Mouse (Mus musculus): ENCODE data around the gene Urah. TPM values are rescaled to one million over a fixed set of nuclear protein-coding genes. Genes with fewer than 3 reads are reported as not detected.

The Urah gene
- polyA plus RNA-seq, 1 experiment = 0.62 TPM

DNA sequence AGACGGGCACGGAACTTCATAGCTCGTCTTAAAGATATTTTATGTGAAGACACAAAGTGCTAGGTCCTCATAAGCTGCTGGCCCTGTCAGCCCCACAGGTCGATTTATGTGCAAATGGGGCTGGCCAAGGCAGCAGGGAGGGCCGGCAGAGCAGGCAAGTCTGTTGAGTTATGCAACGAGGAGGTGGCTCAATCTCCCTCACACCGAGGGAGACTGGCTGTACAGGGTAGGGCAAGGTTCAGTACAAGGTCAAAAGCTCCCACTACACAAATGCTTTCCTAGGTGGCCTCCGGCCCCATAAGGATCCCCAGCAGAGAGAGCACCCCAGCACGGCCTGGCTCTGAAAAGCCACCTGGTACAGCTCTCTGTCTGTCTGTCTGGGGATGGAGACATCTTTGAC, 18.6 kb downstream of the Urah start:
- Histone ChIP-seq H3K27ac (ENCODE audit: insufficient read depth, low read length) (no peak overlapping the region), H3K4me3 (replicated peaks; ENCODE audit: insufficient read depth, low read depth, low read length) (no peak overlapping the region), H3K27me3 (ENCODE audit: control insufficient read depth, insufficient read depth, low read length) (no peaks in the 10 kb centered on the region), H3K4me1 (ENCODE audit: control insufficient read depth, insufficient read depth, low read length) (peaks cover 6% of the 10 kb centered on the region)
- WGBS = 85% methylated on average over 9 of the region's 9 CpGs
- TF ChIP-seq POLR2A (IDR thresholded peaks at IDR 0.05; ENCODE audit: borderline replicate concordance, insufficient read depth, low read length) = no peak
- no peak for TF ChIP-seq CTCF (IDR thresholded peaks at IDR 0.05; ENCODE audit: borderline replicate concordance, insufficient read depth, low read depth, low read length)
- DNase-seq = no peak

DNA sequence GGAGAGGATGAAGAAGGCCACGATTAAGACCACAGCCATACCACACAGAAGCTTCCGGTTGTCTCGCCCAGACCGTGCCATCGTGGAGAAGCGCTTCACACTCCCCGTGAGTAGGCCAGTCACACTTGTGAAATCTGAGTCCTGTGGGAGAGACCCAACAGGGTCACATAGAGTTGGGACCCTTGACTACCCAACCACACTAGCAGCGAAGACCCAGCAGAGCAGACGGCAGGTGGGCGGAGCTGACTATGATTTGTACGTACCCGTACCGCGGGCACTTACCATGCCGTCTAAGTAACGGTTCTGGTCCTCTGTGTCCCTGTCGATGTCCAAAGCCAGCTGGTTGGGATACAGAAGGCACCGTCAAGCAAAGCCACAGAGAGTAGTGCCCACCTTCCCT, 19.7 kb downstream of the Urah start:
- 93% methylated on average over 18 of the region's 18 CpGs for WGBS
- TF ChIP-seq CTCF (IDR thresholded peaks at IDR 0.05; ENCODE audit: borderline replicate concordance, insufficient read depth, low read depth, low read length) (no peak), POLR2A (IDR thresholded peaks at IDR 0.05; ENCODE audit: borderline replicate concordance, insufficient read depth, low read length) (no peak)

DNA sequence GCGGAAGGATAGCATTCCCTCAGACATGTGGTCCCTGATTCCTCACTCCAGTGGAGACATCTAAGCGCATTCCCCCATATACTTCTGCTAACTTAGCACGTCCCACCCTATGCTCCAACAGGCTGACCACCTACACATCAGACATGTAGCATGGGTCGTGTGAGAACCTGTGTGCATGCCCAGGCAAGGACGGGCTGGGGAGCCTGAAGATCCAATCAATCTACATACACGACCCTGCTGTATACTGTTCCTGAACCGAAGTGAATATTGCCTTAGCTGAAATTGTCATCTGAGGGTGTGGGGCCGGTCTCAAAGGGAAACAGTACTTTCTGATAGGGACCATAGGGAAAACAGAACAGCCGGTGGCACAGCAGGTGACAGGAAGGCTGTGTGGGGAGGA, 20.4 kb downstream of the Urah start:
- WGBS = 65% methylated on average over 9 of the region's 9 CpGs
- no peak for TF ChIP-seq CTCF (IDR thresholded peaks at IDR 0.05; ENCODE audit: borderline replicate concordance, insufficient read depth, low read depth, low read length)
- no peak for TF ChIP-seq POLR2A (IDR thresholded peaks at IDR 0.05; ENCODE audit: borderline replicate concordance, insufficient read depth, low read length)
- Histone ChIP-seq H3K27me3 (ENCODE audit: control insufficient read depth, insufficient read depth, low read length) (no peaks in the 10 kb centered on the region), H3K4me3 (replicated peaks; ENCODE audit: insufficient read depth, low read depth, low read length) (peak overlapping the region; percentile 86), H3K4me1 (ENCODE audit: control insufficient read depth, insufficient read depth, low read length) (peaks cover 17% of the 10 kb centered on the region), H3K27ac (ENCODE audit: insufficient read depth, low read length) (no peak overlapping the region)
- no peak for DNase-seq

More for the DNA sequence above, 19.7 kb downstream of the Urah start:
- H3K27me3 ChIP-seq (ENCODE audit: control insufficient read depth, insufficient read depth, low read length) = no peaks in the 10 kb centered on the region
- DNase-seq = no peak
- no peak overlapping the region for H3K27ac ChIP-seq (ENCODE audit: insufficient read depth, low read length)
- peaks cover 17% of the 10 kb centered on the region for H3K4me1 ChIP-seq (ENCODE audit: control insufficient read depth, insufficient read depth, low read length)
- H3K4me3 ChIP-seq (replicated peaks; ENCODE audit: insufficient read depth, low read depth, low read length) = no peak overlapping the region

DNA sequence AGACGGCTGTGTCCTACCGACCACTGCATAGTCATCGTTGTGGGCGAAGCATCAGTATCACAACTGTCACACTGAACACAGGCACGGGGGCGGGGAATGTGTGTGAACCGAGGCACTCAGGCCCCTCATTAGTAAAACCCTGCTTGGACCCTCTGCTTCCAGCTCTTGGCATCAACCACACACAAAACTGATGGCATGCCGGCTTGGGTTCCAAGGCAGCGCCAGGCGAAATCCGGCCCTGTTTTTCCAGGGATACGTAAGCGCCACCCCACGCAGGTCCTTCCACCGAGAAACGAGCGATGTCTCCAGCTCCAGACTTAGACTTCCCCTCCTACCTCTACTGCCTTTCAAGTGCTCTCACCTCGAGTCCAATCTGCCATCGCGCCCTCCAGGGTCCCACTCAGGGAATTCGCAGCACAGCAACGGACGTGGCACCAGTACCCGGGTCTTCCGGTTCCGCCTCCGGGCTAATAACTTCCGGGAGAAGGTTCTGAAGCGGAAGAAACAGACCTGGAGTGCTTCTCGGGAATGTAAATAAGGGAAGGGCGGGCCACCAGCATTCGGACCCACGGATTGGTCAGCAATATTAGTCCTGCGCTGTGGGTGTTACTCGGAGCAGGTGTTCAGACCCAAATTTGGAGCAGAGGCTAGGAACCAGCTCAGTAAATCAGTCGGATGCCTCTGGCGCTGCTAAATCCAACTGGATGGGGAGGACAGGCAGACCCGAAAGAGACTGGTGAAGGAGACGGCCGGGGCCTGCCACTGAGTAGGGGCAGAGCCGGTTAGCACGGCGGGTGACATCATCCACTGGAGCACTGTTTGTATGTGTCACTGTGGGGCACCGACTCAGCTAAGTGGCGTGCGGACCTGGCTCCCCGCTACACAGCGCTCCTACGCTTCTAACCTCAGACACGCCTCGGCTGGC, 21.3 kb downstream of the Urah start, which contains the start of gene Gm45785:
TSS of gene Gm45785 (minus strand) at position 472 of the 925 bp plus-strand sequence.
- under 1% methylated on average over 51 of the region's 51 CpGs for WGBS
- H3K27ac ChIP-seq (ENCODE audit: insufficient read depth, low read length) = peak within 1 kb of the TSS; percentile 82
- H3K27me3 ChIP-seq (ENCODE audit: control insufficient read depth, insufficient read depth, low read length) = no peaks in the 10 kb centered on the region
- DNase-seq = peak; percentile 85 to 92
- peak within 1 kb of the TSS; percentile 86 for H3K4me3 ChIP-seq (replicated peaks; ENCODE audit: insufficient read depth, low read depth, low read length)
- TF ChIP-seq CTCF (IDR thresholded peaks at IDR 0.05; ENCODE audit: borderline replicate concordance, insufficient read depth, low read depth, low read length) = no peak
- peak; percentile 71; the same call in 1 of the 2 replicates for TF ChIP-seq POLR2A (IDR thresholded peaks at IDR 0.05; ENCODE audit: borderline replicate concordance, insufficient read depth, low read length)
- peaks cover 22% of the 10 kb centered on the region for H3K4me1 ChIP-seq (ENCODE audit: control insufficient read depth, insufficient read depth, low read length)

DNA sequence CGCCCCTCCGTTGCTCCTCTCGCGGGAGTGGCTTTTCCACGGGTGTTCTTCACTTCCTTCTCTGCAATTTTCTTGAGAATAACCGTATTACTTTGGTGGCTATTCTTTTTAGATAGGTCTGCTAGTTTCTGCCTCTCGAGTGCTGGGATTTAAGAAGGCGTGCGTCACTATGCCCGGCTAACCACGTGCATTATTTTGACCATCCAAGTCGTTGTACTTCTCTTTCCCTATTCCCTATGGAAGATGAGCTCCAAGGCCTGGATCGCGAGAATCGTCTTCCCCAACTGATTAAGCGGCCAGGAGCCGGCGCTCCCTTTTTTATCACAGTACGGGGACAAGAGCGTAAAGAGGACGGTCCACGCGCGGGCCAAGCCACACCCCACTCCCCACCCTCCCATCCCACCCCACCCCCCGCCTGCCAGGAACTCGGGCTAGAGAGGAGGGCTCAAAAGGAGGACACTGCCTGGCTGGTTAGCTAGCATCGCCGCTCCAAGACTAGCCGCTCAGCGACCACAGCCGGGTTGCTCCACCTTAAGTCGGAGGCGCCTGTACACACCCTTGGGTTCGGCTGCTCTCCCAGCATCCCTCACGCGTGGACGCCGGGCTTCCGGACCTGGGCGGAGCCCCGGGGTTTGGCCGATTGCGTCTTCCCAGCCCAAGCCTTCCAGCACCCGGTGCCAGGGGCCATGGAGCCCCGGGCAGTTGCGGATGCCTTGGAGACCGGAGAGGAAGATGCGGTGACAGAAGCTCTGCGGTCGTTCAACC, 22.1 kb downstream of the Urah start, which contains the start of gene Ric8a:
TSS of gene Ric8a (plus strand) at position 173 of the 765 bp plus-strand sequence.
- TF ChIP-seq POLR2A (IDR thresholded peaks at IDR 0.05; ENCODE audit: borderline replicate concordance, insufficient read depth, low read length) (peak; percentile 68; the same call in 1 of the 2 replicates), CTCF (IDR thresholded peaks at IDR 0.05; ENCODE audit: borderline replicate concordance, insufficient read depth, low read depth, low read length) (no peak)
- peak; percentile 90 for DNase-seq
- no peaks in the 10 kb centered on the region for H3K27me3 ChIP-seq (ENCODE audit: control insufficient read depth, insufficient read depth, low read length)
- peaks cover 28% of the 10 kb centered on the region for H3K4me1 ChIP-seq (ENCODE audit: control insufficient read depth, insufficient read depth, low read length)
- peak within 1 kb of the TSS; percentile 82 for H3K27ac ChIP-seq (ENCODE audit: insufficient read depth, low read length)
- H3K4me3 ChIP-seq (replicated peaks; ENCODE audit: insufficient read depth, low read depth, low read length) = peak within 1 kb of the TSS; percentile 86
- WGBS = under 1% methylated on average over 50 of the region's 50 CpGs

DNA sequence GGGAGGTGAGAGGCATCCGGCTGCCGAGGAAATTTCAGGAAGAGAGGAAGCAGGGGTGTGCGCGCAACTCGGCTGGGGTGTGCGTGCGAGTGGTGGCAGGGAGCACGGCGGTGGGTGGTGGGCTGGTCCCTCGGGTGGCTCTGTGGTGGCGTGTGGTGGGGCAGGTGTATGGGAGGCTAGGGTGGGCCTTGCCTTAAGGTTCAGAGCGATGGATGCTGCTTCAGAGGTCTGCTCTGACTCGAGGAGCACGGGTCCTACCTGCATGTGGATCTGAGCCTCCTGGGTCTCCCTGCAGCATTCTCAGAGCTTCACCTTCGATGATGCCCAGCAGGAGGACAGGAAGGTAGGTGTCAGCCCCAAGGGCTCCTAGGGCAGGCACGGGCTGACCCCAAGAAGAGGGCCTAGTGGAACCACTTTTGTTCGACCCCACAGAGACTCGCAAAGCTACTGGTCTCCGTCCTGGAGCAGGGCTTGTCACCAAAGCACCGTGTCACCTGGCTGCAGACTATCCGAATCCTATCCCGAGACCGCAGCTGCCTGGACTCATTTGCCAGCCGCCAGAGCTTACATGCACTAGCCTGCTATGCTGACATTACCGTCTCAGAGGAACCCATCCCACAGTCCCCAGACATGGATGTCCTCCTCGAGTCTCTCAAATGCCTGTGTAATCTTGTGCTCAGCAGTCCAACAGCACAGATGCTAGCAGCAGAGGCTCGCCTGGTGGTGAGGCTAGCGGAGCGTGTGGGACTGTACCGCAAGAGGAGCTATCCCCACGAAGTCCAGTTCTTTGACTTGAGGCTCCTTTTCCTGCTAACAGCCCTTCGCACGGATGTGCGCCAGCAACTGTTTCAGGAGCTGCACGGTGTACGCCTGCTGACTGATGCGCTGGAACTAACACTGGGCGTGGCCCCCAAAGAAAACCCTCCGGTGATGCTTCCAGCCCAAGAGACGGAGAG, 23.0 kb downstream of the Urah start, which contains the start of gene Bet1l:
TSS of gene Bet1l (minus strand) at position 28 of the 956 bp plus-strand sequence.
- WGBS = 7% methylated on average over 40 of the region's 40 CpGs
- peak; percentile 19 to 46 for DNase-seq
- peaks cover 28% of the 10 kb centered on the region for H3K4me1 ChIP-seq (ENCODE audit: control insufficient read depth, insufficient read depth, low read length)

More for the DNA sequence above, 23.0 kb downstream of the Urah start, which contains the start of gene Bet1l:
- no peaks in the 10 kb centered on the region for H3K27me3 ChIP-seq (ENCODE audit: control insufficient read depth, insufficient read depth, low read length)
- H3K27ac ChIP-seq (ENCODE audit: insufficient read depth, low read length) = peak within 1 kb of the TSS; percentile 82
- peak within 1 kb of the TSS; percentile 86 for H3K4me3 ChIP-seq (replicated peaks; ENCODE audit: insufficient read depth, low read depth, low read length)
- TF ChIP-seq CTCF (IDR thresholded peaks at IDR 0.05; ENCODE audit: borderline replicate concordance, insufficient read depth, low read depth, low read length) (no peak), POLR2A (IDR thresholded peaks at IDR 0.05; ENCODE audit: borderline replicate concordance, insufficient read depth, low read length) (no peak)
